Mouse (Mus musculus): ENCODE results near the gene Fhl3. TPM values are rescaled to one million over a fixed set of nuclear protein-coding genes. Genes with fewer than 3 reads are reported as not detected.

Fhl3 gene
- total RNA-seq (2023): 10 to 100 TPM; 16.2 to 16.3 TPM

GRCm38 (mm10) chr4:124700248-124700971 lies at the start of gene Fhl3:
Gene Fhl3 (plus strand): TSS chr4:124700701.

DNA sequence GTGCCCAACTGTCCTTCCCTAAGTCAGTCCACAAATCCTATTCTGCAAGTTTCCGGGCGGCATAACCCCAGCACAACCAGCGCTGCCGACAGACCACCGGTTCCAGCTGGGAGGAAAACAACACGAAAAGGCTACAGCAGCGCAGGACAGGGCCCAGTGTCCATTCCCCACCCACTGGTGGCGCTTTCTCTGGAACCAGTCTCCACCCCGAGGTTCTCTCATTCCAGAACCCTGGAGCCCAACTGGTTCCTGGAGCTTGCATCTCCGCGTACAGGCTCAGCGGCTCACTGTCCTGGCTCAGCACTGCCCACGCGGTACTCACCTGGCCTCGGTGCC lies 44.0 kb upstream of the Fhl3 start, which contains the start of gene Pou3f1:
Gene Pou3f1 (plus strand): TSS at position 290 of the 336 bp plus-strand sequence.

GRCm38 (mm10) chr4:124693135-124693894 lies 7.2 kb upstream of the Fhl3 start, which contains the start of gene Utp11:
Gene Utp11 (minus strand): TSS chr4:124693600.

DNA sequence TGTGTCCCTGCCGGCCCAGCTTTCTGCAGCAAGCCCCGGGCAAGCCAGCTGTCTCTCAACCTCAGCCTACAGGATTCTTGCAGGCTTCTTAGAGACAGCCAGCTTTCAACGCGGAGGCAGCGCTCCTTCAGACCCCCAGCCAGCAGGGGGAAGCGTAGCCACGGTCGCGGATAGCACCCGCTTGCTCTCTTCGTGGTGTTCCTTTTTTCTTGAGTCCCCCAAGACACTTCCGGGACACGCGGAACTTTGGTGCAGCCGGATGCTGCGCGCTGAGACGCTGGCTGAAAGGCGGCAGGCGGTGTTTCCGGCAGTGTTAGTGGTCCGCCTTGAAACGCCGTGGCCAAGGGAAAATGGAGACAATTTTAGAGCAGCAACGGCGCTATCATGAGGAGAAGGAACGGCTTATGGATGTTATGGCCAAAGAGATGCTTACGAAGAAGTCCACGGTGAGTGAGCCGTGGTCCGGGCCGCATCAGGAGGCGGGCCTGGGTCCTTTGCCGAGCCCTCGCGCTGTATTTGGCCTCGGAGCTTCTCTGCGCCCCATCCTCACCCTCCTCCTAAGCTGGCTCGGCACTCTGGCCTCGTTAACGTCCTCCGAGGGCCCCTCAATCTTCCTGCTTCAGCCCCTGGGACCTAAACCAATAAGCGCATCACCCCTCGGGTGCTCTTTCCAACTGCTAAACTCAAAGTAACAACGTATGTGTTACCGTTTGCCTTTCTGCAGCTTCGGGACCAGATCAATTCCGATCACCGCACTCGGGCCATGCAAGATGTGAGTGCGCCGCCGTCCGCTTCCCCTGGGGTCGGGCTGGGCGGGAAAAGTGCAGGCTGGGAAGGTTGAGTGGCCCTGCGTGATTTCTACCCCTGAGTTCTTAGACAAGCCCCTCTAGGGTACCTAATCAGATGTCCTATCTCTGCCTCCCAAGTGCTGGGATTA lies 14.3 kb downstream of the Fhl3 start, which contains the start of gene Sf3a3:
Gene Sf3a3 (plus strand): TSS at position 232 of the 937 bp plus-strand sequence.

DNA sequence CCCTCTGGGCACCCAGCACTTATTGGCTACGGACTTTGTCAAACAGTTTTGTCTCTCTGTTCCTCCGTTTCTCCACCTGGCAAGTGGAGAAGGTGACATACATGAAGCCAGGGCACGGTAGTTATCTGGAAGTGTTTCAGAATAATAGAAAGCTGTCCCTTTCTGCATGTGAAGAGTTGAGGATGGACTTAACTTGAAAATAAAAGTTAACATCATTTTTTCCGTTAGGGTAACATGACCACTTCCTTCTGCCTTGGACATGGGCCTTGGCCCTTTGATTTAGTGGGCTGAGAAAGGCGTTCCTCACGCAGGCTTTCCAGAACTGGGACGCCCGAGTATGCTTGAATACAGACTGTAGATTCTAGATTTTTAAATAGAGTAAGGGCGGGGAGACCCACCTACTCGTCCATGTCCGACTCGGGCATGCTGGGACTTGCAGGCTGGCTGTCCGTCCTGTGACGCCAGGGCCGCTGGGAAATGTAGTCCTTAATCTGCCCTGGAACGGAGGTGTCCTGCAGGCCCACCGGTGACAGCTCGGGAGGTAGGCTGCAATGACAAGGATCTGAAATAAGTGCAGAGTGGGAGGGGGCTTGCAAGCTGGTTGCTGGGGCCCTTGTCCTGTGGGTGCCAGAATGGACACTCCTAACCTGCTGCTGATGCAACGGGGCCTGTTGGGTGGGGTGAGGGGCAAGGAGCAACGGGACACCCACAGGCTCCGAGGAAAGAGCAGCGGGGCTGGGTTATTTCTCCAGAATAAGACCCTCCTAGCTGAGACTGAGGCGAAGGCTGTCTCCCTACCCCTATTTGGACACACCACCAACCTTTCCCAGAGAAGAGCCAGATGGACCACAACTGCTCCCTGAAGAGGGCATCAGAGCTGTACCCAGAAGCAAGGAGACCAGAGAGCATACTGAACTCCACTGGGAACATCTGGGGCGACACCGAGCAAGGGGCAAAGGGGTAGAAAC lies 41.2 kb downstream of the Fhl3 start, which contains the start of gene Inpp5b:
Gene Inpp5b (plus strand): TSS at position 475 of the 968 bp plus-strand sequence.

Other genes with a start within 250 kb of the Fhl3 start
- gene 3100002H09Rik, start 89.9 kb upstream of the Fhl3 start, total RNA-seq (2023): not detected
- gene Pou3f1, start 43.9 kb upstream of the Fhl3 start, total RNA-seq (2023): not detected
- 10 to 100 TPM; 24.6 to 25.7 TPM for gene Utp11, start 7.1 kb upstream of the Fhl3 start, total RNA-seq (2023)
- 10 to 100 TPM; 58.4 to 64.6 TPM for gene Sf3a3, start 14.1 kb downstream of the Fhl3 start, total RNA-seq (2023)
- 10 to 100 TPM; 35.4 to 41.1 TPM for gene Inpp5b, start 41.1 kb downstream of the Fhl3 start, total RNA-seq (2023)
- gene Mtf1, start 101.4 kb downstream of the Fhl3 start, total RNA-seq (2023): 10 to 100 TPM; 41.4 to 41.7 TPM
- gene Yrdc, start 150.0 kb downstream of the Fhl3 start, total RNA-seq (2023): 100 to 1,000 TPM; 123 to 124 TPM
- 10 to 100 TPM; 14.8 to 15.2 TPM for gene 1110065P20Rik, start 150.5 kb downstream of the Fhl3 start, total RNA-seq (2023)
- 1 to 10 TPM in 1 of 2 experiments, under 1 TPM in 1; 0.47 to 1.1 TPM for gene Maneal, start 161.5 kb downstream of the Fhl3 start, total RNA-seq (2023)
- not detected for gene Epha10, start 180.2 kb downstream of the Fhl3 start, total RNA-seq (2023)
- 10 to 100 TPM; 20.7 to 29.8 TPM for gene 9930104L06Rik, start 236.3 kb downstream of the Fhl3 start, total RNA-seq (2023)
- 1 to 10 TPM; 3.3 to 5.9 TPM for gene Cdca8, start 238.6 kb downstream of the Fhl3 start, total RNA-seq (2023)

All from B cell, adult 67 days (primary cell).